Mouse (Mus musculus) CD8-positive naive resting alpha-beta T cell, adult 57 days (primary cell): ENCODE data around the gene AY358078. TPM values are rescaled to one million over a fixed set of nuclear protein-coding genes. Genes with fewer than 3 reads are reported as not detected.

Source experiments
- total RNA-seq: library from RNA; stranded (reverse); gene quantifications from one replicate; pipeline ENCODE4 v1.2.4, GENCODE M21; 2023

Gene AY358078
- total RNA-seq: not detected

GRCm38 (mm10) chr14:51799746-51800145 lies at the start of gene AY358078:
Gene AY358078 (plus strand): TSS chr14:51800046.

GRCm38 (mm10) chr14:51773490-51773889 lies 26.4 kb upstream of the AY358078 start, which contains the start of gene Ang4:
Gene Ang4 (minus strand): TSS chr14:51773590.

GRCm38 (mm10) chr14:51853399-51853798 lies 53.6 kb downstream of the AY358078 start, which contains the start of gene Ear6:
Gene Ear6 (plus strand): TSS chr14:51853699.

Other genes starting within 250 kb of the AY358078 start
- not detected for gene Gm5622, start 247.3 kb upstream of the AY358078 start, total RNA-seq
- not detected for gene Gm17175, start 226.0 kb upstream of the AY358078 start, total RNA-seq
- not detected for gene Gm17174, start 207.9 kb upstream of the AY358078 start, total RNA-seq
- gene Gm17078, start 188.7 kb upstream of the AY358078 start, total RNA-seq: not detected
- gene Gm4181, start 164.4 kb upstream of the AY358078 start, total RNA-seq: not detected
- not detected for gene Gm17079, start 104.6 kb upstream of the AY358078 start, total RNA-seq
- gene Gm5800, start 82.9 kb upstream of the AY358078 start, total RNA-seq: not detected
- not detected for gene Ang4, start 26.5 kb upstream of the AY358078 start, total RNA-seq
- not detected for gene Ear6, start 53.7 kb downstream of the AY358078 start, total RNA-seq
- gene Mettl17, start 84.8 kb downstream of the AY358078 start, total RNA-seq: 66.8 TPM
- gene Slc39a2, start 92.8 kb downstream of the AY358078 start, total RNA-seq: 0.89 TPM
- gene Ndrg2, start 114.1 kb downstream of the AY358078 start, total RNA-seq: 16.6 TPM
- not detected for gene Tppp2, start 118.4 kb downstream of the AY358078 start, total RNA-seq
- gene Rnase13, start 122.7 kb downstream of the AY358078 start, total RNA-seq: not detected
- gene Arhgef40, start 184.7 kb downstream of the AY358078 start, total RNA-seq: 2.2 TPM
- not detected for gene Tmem253, start 215.6 kb downstream of the AY358078 start, total RNA-seq
- gene Zfp219, start 220.7 kb downstream of the AY358078 start, total RNA-seq: 7.8 TPM
- not detected for gene Olfr221, start 242.4 kb downstream of the AY358078 start, total RNA-seq